Mouse (Mus musculus) 416B (cell line): ENCODE data around the gene Vps52.

Source experiments
- DNase-seq: peaks from one replicate; pipeline ENCODE4 v3.0.0; 2011; ENCODE audit warnings: low read depth

Gene Vps52

GRCm38 (mm10) chr17:34006570-34006969 lies 51.0 kb downstream of the Vps52 start:
- no peak for DNase-seq

- DNase-seq = no peak
Observed at GRCm38 (mm10) chr17:34010156-34010555, 54.5 kb downstream of the Vps52 start.

- no peak for DNase-seq
Observed at GRCm38 (mm10) chr17:34013436-34013835, 57.8 kb downstream of the Vps52 start.
